Mouse (Mus musculus) intestine, postnatal 0 days (tissue): ENCODE measurements around the gene Akr1b10. TPM values are rescaled to one million over a fixed set of nuclear protein-coding genes. Genes with fewer than 3 reads are reported as not detected.

Experiments used
- ATAC-seq: fragments of 200-750 bp; cut with Nextera tagmentation; 2 replicates; pipeline ENCODE4 v1.8.0; 2017; ENCODE audit warnings: mild to moderate bottlenecking, moderate TSS enrichment, moderate library complexity
- H3K27ac ChIP-seq: fragments of 300-500 bp; sonication (generic); 2 replicates; pipeline ENCODE4 v1.5.1; 2014; ENCODE audit warnings: mild to moderate bottlenecking, low read depth, low read length, moderate library complexity
- H3K27me3 ChIP-seq: fragments of 300-500 bp; sonication (generic); replicated peaks from 2 replicates; pipeline ENCODE4 v1.6.1; 2014; ENCODE audit warnings: low read length, mixed read lengths; ENCODE audit not compliant: control insufficient read depth, insufficient read depth
- H3K36me3 ChIP-seq: fragments of 300-500 bp; sonication (generic); 2 replicates; pipeline ENCODE4 v1.6.1; 2014; ENCODE audit warnings: mild to moderate bottlenecking, moderate library complexity; ENCODE audit not compliant: control insufficient read depth, insufficient read depth
- H3K4me1 ChIP-seq: fragments of 300-500 bp; sonication (generic); replicated peaks from 2 replicates; pipeline ENCODE4 v1.6.1; 2014; ENCODE audit warnings: antibody characterized with exemption, low read length, mixed read lengths; ENCODE audit not compliant: control insufficient read depth, insufficient read depth
- H3K4me2 ChIP-seq: fragments of 300-500 bp; sonication (generic); replicated peaks from 2 replicates; pipeline ENCODE4 v1.6.1; 2014; ENCODE audit warnings: low read depth, mild to moderate bottlenecking, moderate library complexity
- H3K4me3 ChIP-seq: fragments of 300-500 bp; sonication (generic); 2 replicates; pipeline ENCODE4 v1.5.1; 2014; ENCODE audit warnings: low read depth, low read length
- H3K9ac ChIP-seq: fragments of 300-500 bp; sonication (generic); 2 replicates; pipeline ENCODE4 v1.6.1; 2014; ENCODE audit warnings: mild to moderate bottlenecking, low read depth, low read length
- H3K9me3 ChIP-seq: fragments of 300-500 bp; sonication (generic); 2 replicates; pipeline ENCODE4 v1.6.1; 2016; ENCODE audit warnings: mixed run types; ENCODE audit not compliant: control insufficient read depth
- CTCF ChIP-seq: sonication (generic); IDR thresholded peaks from 2 replicates; pipeline ENCODE4 v1.5.1; 2016; ENCODE audit warnings: low read depth, mild to moderate bottlenecking, control low read depth, antibody characterized with exemption, moderate library complexity
- WGBS: fragments of 180-500 bp; shearing (Covaris S2); extraction: QIAGEN DNeasy Blood & Tissue Kit; methylation state at CpG from one replicate; pipeline ENCODE4 v1.1.7; 2014; 5-methylcytosine and 5-hydroxymethylcytosine counted together
- polyA plus RNA-seq: library from polyadenylated mRNA; unstranded; fragments of >200 nt; fragmentation: Nextera tagmentation; extraction: Ambion mirVana; gene quantifications from 2 replicates; pipeline ENCODE4 v1.2.1, GENCODE M21; 2015

Gene Akr1b10
- polyA plus RNA-seq, 1 experiment from 2014 or later = 10.5 TPM

- no peak for TF ChIP-seq CTCF
- 0 out of 2 replicates have a peak, but pooled peaks have one; percentile 12 for ATAC-seq
- no peaks in the 10 kb centered on the region for H3K36me3 ChIP-seq
- no peak within 1 kb of the TSS for H3K4me3 ChIP-seq
- H3K9me3 ChIP-seq = no peaks in the 10 kb centered on the region
- H3K4me2 ChIP-seq = peak within 1 kb of the TSS; percentile 39
- H3K9ac ChIP-seq = no peak within 1 kb of the TSS
- H3K27ac ChIP-seq = no peak within 1 kb of the TSS
- no peaks in the 10 kb centered on the region for H3K27me3 ChIP-seq
- no peaks in the 10 kb centered on the region for H3K4me1 ChIP-seq
- 20% methylated on average over 16 of the region's 16 CpGs for WGBS
Observed at GRCm38 (mm10) chr6:34353658-34354353, 30.2 kb upstream of the Akr1b10 start, which contains the start of gene Akr1b8. Akr1b8 (plus strand) TSS chr6:34354119.

- TF ChIP-seq CTCF = no peak
- Histone ChIP-seq H3K9ac (no peak overlapping the region), H3K27ac (no peak overlapping the region), H3K4me3 (no peak overlapping the region), H3K9me3 (no peaks in the 10 kb centered on the region), H3K36me3 (no peaks in the 10 kb centered on the region), H3K4me1 (no peaks in the 10 kb centered on the region), H3K27me3 (no peaks in the 10 kb centered on the region), H3K4me2 (peak overlapping the region; percentile 39)
- 64% methylated on average over 8 of the region's 8 CpGs for WGBS
- ATAC-seq = no peak
Observed at GRCm38 (mm10) chr6:34354354-34355348, 29.4 kb upstream of the Akr1b10 start.

DNA sequence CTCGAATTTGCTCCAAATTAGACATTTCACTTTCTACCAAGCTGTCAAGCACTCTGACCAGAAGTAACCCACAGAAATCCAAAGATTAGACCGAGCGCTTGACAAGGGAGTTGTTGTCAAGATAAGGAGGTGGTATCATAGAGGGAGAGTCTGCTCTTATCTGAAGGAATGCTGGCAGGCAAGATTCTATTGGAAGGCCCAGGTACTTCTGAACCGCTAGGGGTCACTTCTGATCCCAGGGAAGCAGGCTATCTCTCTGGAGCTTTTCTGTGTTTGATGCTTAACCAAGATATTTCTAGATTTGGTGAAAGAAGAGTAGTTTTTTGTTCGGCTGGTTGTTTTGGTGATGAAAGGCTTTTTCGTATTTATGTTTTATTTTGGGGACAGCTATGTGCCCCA lies 28.7 kb upstream of the Akr1b10 start:
- Histone ChIP-seq H3K4me1 (no peaks in the 10 kb centered on the region), H3K4me3 (no peak overlapping the region), H3K36me3 (no peaks in the 10 kb centered on the region), H3K4me2 (no peak overlapping the region), H3K9me3 (no peaks in the 10 kb centered on the region), H3K27me3 (no peaks in the 10 kb centered on the region), H3K27ac (no peak overlapping the region), H3K9ac (no peak overlapping the region)
- ATAC-seq = peak; percentile 41; the same call in 1 of the 2 replicates
- peak; percentile 62 for TF ChIP-seq CTCF
- 50% methylated on average over 6 of the region's 6 CpGs for WGBS

DNA sequence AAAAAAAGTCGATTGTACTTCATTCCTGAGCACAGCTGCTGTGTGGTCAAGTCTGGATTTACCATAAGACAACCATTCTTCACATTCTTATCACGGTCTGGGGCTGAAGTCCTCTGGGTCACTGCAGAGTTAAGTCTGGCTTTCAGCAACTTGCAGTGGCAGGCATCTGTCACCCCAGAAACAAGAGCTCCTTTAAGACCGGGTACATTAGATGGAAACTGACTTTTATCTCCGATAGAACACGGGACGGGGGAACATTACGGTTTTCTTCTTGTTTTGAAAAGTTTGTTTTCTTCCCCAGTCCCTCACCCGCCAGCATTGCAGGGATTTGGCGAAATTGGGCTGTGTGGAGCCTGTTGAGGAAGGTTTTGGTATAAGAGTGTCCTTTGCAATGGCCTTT lies 28.2 kb upstream of the Akr1b10 start:
- Histone ChIP-seq H3K27me3 (no peaks in the 10 kb centered on the region), H3K4me1 (no peaks in the 10 kb centered on the region), H3K9me3 (no peaks in the 10 kb centered on the region), H3K27ac (no peak overlapping the region), H3K9ac (no peak overlapping the region), H3K36me3 (no peaks in the 10 kb centered on the region), H3K4me3 (no peak overlapping the region), H3K4me2 (no peak overlapping the region)
- ATAC-seq = no peak
- 77% methylated on average over 9 of the region's 9 CpGs for WGBS
- no peak for TF ChIP-seq CTCF

- ATAC-seq = no peak
- Histone ChIP-seq H3K9me3 (no peaks in the 10 kb centered on the region), H3K27ac (no peak overlapping the region), H3K4me3 (no peak overlapping the region), H3K4me2 (no peak overlapping the region), H3K9ac (no peak overlapping the region), H3K4me1 (no peaks in the 10 kb centered on the region), H3K27me3 (no peaks in the 10 kb centered on the region), H3K36me3 (no peaks in the 10 kb centered on the region)
- WGBS = 81% methylated on average over 12 of the region's 12 CpGs
- peak; percentile 24; the same call in 1 of the 2 replicates for TF ChIP-seq CTCF
Observed at GRCm38 (mm10) chr6:34364217-34365136, 19.5 kb upstream of the Akr1b10 start.
